Mouse (Mus musculus) forebrain, embryonic 15.5 days (tissue): ENCODE data around the gene Rora. TPM values are rescaled to one million over a fixed set of nuclear protein-coding genes. Genes with fewer than 3 reads are reported as not detected.

Source experiments
- ATAC-seq: fragments of 200-750 bp; cut with Nextera tagmentation; replicated peaks from 2 replicates; pipeline ENCODE4 v1.8.0; 2017; ENCODE audit warnings: mild to moderate bottlenecking, moderate TSS enrichment, moderate library complexity
- H3K27ac ChIP-seq: fragments of 300-500 bp; sonication (generic); replicated peaks from 2 replicates; pipeline ENCODE4 v1.5.1; 2015; ENCODE audit warnings: mild to moderate bottlenecking, inconsistent platforms
- H3K27me3 ChIP-seq: fragments of 300-500 bp; sonication (generic); 2 replicates; pipeline ENCODE4 v1.6.1; 2015; ENCODE audit warnings: inconsistent platforms
- H3K36me3 ChIP-seq: fragments of 300-500 bp; sonication (generic); 2 replicates; pipeline ENCODE4 v1.6.1; 2015; ENCODE audit warnings: mild to moderate bottlenecking, inconsistent platforms
- H3K4me1 ChIP-seq: fragments of 300-500 bp; sonication (generic); 2 replicates; pipeline ENCODE4 v1.6.1; 2015; ENCODE audit warnings: inconsistent platforms
- H3K4me2 ChIP-seq: fragments of 300-500 bp; sonication (generic); replicated peaks from 2 replicates; pipeline ENCODE4 v1.6.1; 2015; ENCODE audit warnings: mild to moderate bottlenecking, inconsistent platforms
- H3K4me3 ChIP-seq: fragments of 300-500 bp; sonication (generic); 2 replicates; pipeline ENCODE4 v1.5.1; 2015; ENCODE audit warnings: mild to moderate bottlenecking, inconsistent platforms
- H3K9ac ChIP-seq: fragments of 300-500 bp; sonication (generic); replicated peaks from 2 replicates; pipeline ENCODE4 v1.6.1; 2015; ENCODE audit warnings: mild to moderate bottlenecking, inconsistent platforms
- H3K9me3 ChIP-seq: fragments of 300-500 bp; sonication (generic); 2 replicates; pipeline ENCODE4 v1.6.1; 2016; ENCODE audit warnings: inconsistent platforms
- WGBS: fragments of 180-500 bp; shearing (Covaris S2); methylation state at CpG from one replicate; pipeline ENCODE4 v1.1.7; 2015; ENCODE audit warnings: mixed read lengths; 5-methylcytosine and 5-hydroxymethylcytosine counted together
- polyA plus RNA-seq: library from polyadenylated mRNA; unstranded; fragments of >200 nt; fragmentation: Nextera tagmentation; extraction: Ambion mirVana; gene quantifications from 2 replicates; pipeline ENCODE4 v1.2.1, GENCODE M21; 2015

Gene Rora
- polyA plus RNA-seq, 1 experiment from 2014 or later, result 11.8 TPM

GRCm38 (mm10) chr9:69297766-69298375 lies 644.3 kb downstream of the Rora start:
- WGBS, result 84% methylated on average over 7 of the region's 7 CpGs
- no peak overlapping the region for H3K4me2 ChIP-seq
- no peak overlapping the region for H3K4me3 ChIP-seq
- no peak overlapping the region for H3K9ac ChIP-seq
- peaks cover under 1% of the 10 kb centered on the region; the same call in 1 of the 2 replicates for H3K27me3 ChIP-seq
- no peak for ATAC-seq
- no peak overlapping the region for H3K27ac ChIP-seq
- no peaks in the 10 kb centered on the region for H3K36me3 ChIP-seq
- no peaks in the 10 kb centered on the region for H3K9me3 ChIP-seq
- peaks cover 10% of the 10 kb centered on the region for H3K4me1 ChIP-seq

- Histone ChIP-seq H3K4me3 (no peak overlapping the region), H3K27me3 (no peaks in the 10 kb centered on the region; the same call in 1 of the 2 replicates), H3K9me3 (no peaks in the 10 kb centered on the region), H3K36me3 (no peaks in the 10 kb centered on the region), H3K9ac (no peak overlapping the region), H3K4me2 (no peak overlapping the region), H3K4me1 (peaks cover 13% of the 10 kb centered on the region), H3K27ac (no peak overlapping the region)
- ATAC-seq, result no peak
- 82% methylated on average over 12 of the region's 12 CpGs for WGBS
These were observed 645.2 kb downstream of the Rora start for GRCm38 (mm10) chr9:69298566-69299335.

DNA sequence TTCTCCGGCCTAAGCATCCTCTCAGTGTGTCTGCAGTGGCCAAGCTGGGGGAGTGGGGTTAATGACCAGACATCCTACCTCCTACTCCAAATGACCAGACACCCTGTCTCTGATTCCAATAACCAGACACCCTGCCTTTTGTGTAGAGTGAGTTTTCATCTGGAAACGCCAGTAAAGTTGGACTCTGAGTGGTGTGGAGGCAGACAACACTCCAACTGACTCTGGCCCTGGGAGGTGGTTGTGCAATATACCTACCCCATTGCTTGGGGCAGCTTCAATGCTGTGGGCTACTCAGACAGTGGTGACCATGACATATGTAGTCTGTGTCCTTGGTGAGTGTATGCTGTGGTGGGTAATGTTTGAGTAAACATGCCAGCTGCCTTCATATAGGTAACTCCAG lies 645.9 kb downstream of the Rora start:
- H3K27me3 ChIP-seq, result no peaks in the 10 kb centered on the region; the same call in 1 of the 2 replicates
- no peak overlapping the region for H3K4me2 ChIP-seq
- no peaks in the 10 kb centered on the region for H3K36me3 ChIP-seq
- 84% methylated on average over 2 of the region's 2 CpGs for WGBS
- no peak overlapping the region for H3K27ac ChIP-seq
- no peaks in the 10 kb centered on the region for H3K9me3 ChIP-seq
- peaks cover 13% of the 10 kb centered on the region for H3K4me1 ChIP-seq
- no peak overlapping the region for H3K4me3 ChIP-seq
- no peak for ATAC-seq
- no peak overlapping the region for H3K9ac ChIP-seq

DNA sequence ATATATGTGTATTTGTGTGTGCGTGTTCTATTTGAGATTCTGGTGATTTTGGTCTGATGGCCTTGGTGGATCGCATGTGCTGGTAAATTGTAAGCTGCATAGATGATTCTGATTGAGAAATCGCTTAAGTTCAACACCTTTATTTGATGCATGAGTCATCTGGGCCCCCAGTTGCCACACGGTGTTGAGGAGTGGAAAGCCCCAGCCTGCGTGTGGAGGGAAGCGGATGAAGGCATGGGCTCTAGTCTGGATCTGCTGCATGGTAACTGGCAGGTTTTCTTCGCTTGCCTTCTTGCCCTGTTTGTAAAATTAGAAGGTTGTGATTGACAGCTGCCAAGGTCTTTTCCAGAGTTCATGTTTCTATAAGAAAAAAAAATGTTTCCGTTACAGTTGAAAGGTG lies 646.7 kb downstream of the Rora start:
- Histone ChIP-seq H3K4me3 (no peak overlapping the region), H3K4me1 (peaks cover 13% of the 10 kb centered on the region), H3K27ac (no peak overlapping the region), H3K36me3 (no peaks in the 10 kb centered on the region), H3K27me3 (no peaks in the 10 kb centered on the region; the same call in 1 of the 2 replicates), H3K9me3 (no peaks in the 10 kb centered on the region), H3K4me2 (no peak overlapping the region), H3K9ac (no peak overlapping the region)
- ATAC-seq, result no peak
- WGBS, result 85% methylated on average over 8 of the region's 8 CpGs

DNA sequence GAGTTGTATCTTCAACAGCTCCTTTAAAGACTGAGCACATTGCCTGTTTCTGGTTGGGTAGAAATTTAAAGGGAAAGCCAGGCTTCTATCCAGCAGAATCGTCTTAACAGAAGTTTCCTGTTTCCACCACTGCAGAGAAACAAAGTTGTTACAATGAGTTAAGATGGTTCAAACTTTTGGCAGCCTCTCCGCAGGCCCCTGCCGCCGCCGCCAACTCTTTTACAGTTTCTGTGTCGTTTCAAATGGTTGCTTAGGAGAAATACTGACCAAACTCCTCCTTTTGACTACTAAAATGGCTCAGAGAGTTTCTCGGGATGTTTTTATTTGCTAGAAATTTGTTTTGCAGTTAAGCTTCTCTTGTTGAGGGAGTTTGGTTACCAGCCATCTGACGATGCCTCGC lies 647.9 kb downstream of the Rora start:
- H3K27me3 ChIP-seq, result no peaks in the 10 kb centered on the region
- H3K9me3 ChIP-seq, result no peaks in the 10 kb centered on the region
- WGBS, result 11% methylated on average over 9 of the region's 9 CpGs
- ATAC-seq, result no peak
- no peak overlapping the region for H3K4me3 ChIP-seq
- H3K9ac ChIP-seq, result no peak overlapping the region
- H3K4me1 ChIP-seq, result peaks cover 14% of the 10 kb centered on the region
- H3K36me3 ChIP-seq, result no peaks in the 10 kb centered on the region
- 0 out of 2 replicates have a peak overlapping the region, but pooled peaks have one; percentile 1 for H3K4me2 ChIP-seq
- no peak overlapping the region for H3K27ac ChIP-seq

DNA sequence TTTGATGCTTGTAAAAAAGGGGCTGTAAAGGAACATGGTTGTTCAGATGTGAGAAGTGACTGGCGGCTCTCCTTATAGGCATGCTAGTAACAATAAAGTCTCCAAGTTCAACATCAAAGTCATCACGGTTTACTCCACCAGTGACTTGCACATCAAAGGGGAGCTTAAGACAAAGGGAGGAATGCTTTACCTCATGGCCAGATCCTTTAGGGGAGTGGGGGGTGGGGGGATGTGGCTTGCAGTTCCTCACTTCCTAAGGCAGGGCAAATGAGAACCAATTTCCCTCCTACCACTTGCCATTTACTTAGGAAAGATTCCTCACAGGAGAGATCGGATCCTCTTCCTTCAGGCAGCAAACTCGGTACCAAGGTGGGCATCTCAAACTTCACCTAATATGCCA lies 648.4 kb downstream of the Rora start:
- 7% methylated on average over 4 of the region's 4 CpGs for WGBS
- Histone ChIP-seq H3K27ac (no peak overlapping the region), H3K9me3 (no peaks in the 10 kb centered on the region), H3K27me3 (no peaks in the 10 kb centered on the region), H3K9ac (no peak overlapping the region), H3K4me1 (peaks cover 20% of the 10 kb centered on the region), H3K36me3 (no peaks in the 10 kb centered on the region), H3K4me2 (no peak overlapping the region), H3K4me3 (no peak overlapping the region)
- ATAC-seq, result no peak

- ATAC-seq, result no peak
- no peak overlapping the region for H3K4me2 ChIP-seq
- no peaks in the 10 kb centered on the region for H3K9me3 ChIP-seq
- WGBS, result 2% methylated on average over 5 of the region's 5 CpGs
- no peak overlapping the region for H3K9ac ChIP-seq
- no peak overlapping the region for H3K27ac ChIP-seq
- H3K4me3 ChIP-seq, result no peak overlapping the region
- no peaks in the 10 kb centered on the region for H3K36me3 ChIP-seq
- H3K27me3 ChIP-seq, result no peaks in the 10 kb centered on the region
- peaks cover 20% of the 10 kb centered on the region for H3K4me1 ChIP-seq
These were observed 649.3 kb downstream of the Rora start for GRCm38 (mm10) chr9:69302846-69303245.

GRCm38 (mm10) chr9:69303346-69303944 lies 649.9 kb downstream of the Rora start:
- 57% methylated on average over 4 of the region's 4 CpGs for WGBS
- no peak overlapping the region for H3K27ac ChIP-seq
- H3K9ac ChIP-seq, result no peak overlapping the region
- H3K36me3 ChIP-seq, result no peaks in the 10 kb centered on the region
- no peaks in the 10 kb centered on the region for H3K9me3 ChIP-seq
- no peak overlapping the region for H3K4me2 ChIP-seq
- no peak overlapping the region for H3K4me3 ChIP-seq
- no peak for ATAC-seq
- H3K4me1 ChIP-seq, result peaks cover 20% of the 10 kb centered on the region
- H3K27me3 ChIP-seq, result no peaks in the 10 kb centered on the region

DNA sequence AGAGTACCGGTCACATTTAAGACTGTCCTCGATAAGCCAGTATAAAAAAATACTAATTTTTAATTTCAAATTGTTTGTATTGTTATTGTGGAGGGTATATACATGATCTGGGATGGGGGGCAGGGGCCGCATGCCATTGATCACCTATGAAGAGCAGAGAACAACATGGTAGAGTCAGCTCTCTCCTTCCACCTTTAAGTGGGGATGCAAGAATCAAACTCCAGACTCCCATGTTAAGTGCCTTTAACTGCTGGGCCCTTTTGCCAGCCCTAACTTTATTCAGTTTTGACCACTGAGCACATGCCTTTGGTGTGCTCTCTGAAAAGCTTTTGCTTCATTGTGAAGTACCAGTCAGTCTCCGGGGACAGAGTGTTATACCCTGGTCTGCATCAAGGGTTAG lies 650.4 kb downstream of the Rora start:
- Histone ChIP-seq H3K4me1 (peaks cover 20% of the 10 kb centered on the region), H3K4me3 (no peak overlapping the region), H3K27me3 (no peaks in the 10 kb centered on the region), H3K36me3 (no peaks in the 10 kb centered on the region), H3K27ac (no peak overlapping the region), H3K4me2 (no peak overlapping the region), H3K9me3 (no peaks in the 10 kb centered on the region), H3K9ac (no peak overlapping the region)
- 95% methylated on average over 4 of the region's 4 CpGs for WGBS
- ATAC-seq, result no peak

DNA sequence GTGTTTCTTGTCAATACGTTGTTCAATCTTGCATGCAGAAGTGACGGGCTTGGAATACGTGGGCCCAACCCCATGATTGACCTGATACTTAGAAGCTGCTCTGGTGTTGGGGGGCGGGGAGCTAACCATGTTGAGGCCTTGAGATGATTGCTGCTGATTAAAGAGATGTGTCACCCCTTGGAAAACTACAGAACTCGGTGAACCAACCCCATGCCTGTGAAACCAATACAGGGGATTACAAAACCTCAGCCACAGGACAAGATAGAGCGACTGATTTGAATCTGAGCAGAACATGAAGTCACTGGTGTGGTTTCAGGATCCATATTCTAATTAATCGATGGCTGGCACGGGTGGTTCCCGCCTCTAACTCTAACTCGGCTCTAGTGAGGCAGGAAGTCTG lies 650.9 kb downstream of the Rora start:
- no peak overlapping the region for H3K9ac ChIP-seq
- H3K4me1 ChIP-seq, result peaks cover 20% of the 10 kb centered on the region
- no peak overlapping the region for H3K4me3 ChIP-seq
- H3K27me3 ChIP-seq, result no peaks in the 10 kb centered on the region
- H3K9me3 ChIP-seq, result no peaks in the 10 kb centered on the region
- WGBS, result 76% methylated on average over 10 of the region's 10 CpGs
- H3K36me3 ChIP-seq, result no peaks in the 10 kb centered on the region
- ATAC-seq, result no peak
- H3K4me2 ChIP-seq, result no peak overlapping the region
- H3K27ac ChIP-seq, result no peak overlapping the region

DNA sequence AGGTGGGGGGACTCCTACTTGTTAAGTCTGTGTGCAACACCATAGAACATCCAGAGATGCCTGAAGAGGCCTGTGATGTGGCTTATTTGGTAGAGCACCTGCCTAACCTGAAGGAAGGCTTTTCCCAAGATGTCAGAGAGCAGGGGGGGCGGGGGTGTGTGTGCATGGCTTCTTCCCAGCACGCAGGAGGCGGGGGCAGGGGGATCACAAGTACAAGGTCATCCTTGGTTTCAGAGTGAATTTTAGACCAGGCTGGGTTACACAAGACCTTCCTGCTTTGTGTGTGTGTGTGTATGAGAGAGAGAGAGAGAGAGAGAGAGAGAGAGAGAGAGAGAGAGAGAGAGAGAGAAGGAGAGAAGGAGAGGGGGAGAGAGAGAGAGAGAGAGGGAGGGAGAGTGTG lies 651.4 kb downstream of the Rora start:
- no peaks in the 10 kb centered on the region for H3K36me3 ChIP-seq
- no peak overlapping the region for H3K4me3 ChIP-seq
- WGBS, result 79% methylated on average over 3 of the region's 3 CpGs
- no peaks in the 10 kb centered on the region for H3K9me3 ChIP-seq
- H3K27me3 ChIP-seq, result no peaks in the 10 kb centered on the region
- H3K27ac ChIP-seq, result no peak overlapping the region
- ATAC-seq, result no peak
- peaks cover 20% of the 10 kb centered on the region for H3K4me1 ChIP-seq
- H3K9ac ChIP-seq, result no peak overlapping the region
- no peak overlapping the region for H3K4me2 ChIP-seq

DNA sequence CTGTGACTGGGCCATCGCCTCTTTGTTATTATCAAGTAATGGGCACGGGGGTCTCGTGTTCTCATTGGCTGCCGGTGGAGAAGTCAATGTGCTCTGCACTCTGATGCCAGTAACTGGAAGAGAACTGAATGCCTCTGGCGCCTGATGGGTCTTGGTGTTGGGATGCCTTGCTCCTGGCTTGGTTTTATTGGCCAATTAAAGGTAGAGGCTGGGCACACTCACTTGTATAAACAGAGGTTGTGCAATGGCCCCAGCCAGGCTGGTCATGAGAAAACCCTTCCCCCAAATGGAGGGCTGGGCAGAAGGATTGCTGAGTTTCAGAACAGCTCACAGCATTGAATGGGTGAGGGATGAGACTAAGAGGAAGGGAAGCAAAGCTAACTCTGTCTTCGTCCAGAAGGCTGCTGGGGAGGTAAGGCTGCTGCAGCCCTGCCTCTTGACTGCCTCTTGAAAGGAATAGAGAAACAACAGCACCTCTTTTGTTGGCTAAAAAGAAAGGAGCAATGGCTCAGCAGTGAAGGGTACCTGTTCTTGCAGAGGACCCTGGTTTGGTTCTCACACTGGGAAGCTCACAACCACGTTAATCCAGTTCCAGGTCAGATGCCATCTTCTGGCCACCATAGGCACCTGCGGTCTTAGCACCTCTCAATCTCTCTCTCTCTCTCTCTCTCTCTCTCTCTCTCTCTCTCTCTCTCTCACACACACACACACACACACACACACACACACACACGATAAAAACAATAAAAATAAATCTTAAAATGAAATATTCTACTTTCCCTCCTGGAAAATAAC lies 653.3 kb downstream of the Rora start:
- Histone ChIP-seq H3K4me2 (no peak overlapping the region), H3K9me3 (no peaks in the 10 kb centered on the region), H3K4me3 (no peak overlapping the region), H3K36me3 (no peaks in the 10 kb centered on the region), H3K27ac (no peak overlapping the region), H3K4me1 (peaks cover 18% of the 10 kb centered on the region), H3K9ac (no peak overlapping the region), H3K27me3 (no peaks in the 10 kb centered on the region)
- WGBS, result 71% methylated on average over 9 of the region's 9 CpGs
- 0 out of 2 replicates have a peak, but pooled peaks have one; percentile 29 for ATAC-seq
